Mouse (Mus musculus): ENCODE results near the gene Map6. TPM values are rescaled to one million over a fixed set of nuclear protein-coding genes. Genes with fewer than 3 reads are reported as not detected.

Gene Map6
- polyA plus RNA-seq, 1 experiment from 2014 or later, result 1.7 TPM

DNA sequence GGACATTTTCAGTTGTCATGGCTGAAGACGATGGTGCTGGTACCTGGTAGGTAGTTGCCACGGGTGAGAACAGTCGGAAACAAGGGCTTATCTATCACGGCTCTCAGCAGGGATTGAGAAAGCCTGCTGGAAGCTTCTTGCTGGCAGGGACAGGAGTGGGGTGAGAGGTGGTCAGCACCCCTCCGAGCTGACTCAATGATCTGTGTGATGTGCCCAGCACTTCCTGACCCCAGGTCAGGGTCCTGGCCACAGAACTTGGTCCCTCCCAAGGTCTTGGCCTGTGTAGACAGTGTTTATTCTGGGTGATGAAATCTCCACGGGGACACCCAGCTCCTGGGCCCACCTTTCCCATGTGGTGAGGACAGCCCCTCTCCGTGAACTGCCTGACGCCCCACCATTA is 38.4 kb upstream of the Map6 start:
- 69% methylated on average over 8 of the region's 8 CpGs for WGBS
- DNase-seq (ENCODE audit: low spot score) (no peak), ATAC-seq (replicated peaks; ENCODE audit: low FRiP score, low read depth) (no peak)
- H3K4me1 ChIP-seq (replicated peaks; ENCODE audit: insufficient read depth, low read length), result no peaks in the 10 kb centered on the region
- no peaks in the 10 kb centered on the region for H3K9me3 ChIP-seq (replicated peaks; ENCODE audit: low read length)
- no peaks in the 10 kb centered on the region for H3K27me3 ChIP-seq (ENCODE audit: insufficient read depth, low read length)
- H3K4me2 ChIP-seq (ENCODE audit: low read length), result no peak overlapping the region
- H3K9ac ChIP-seq (ENCODE audit: low read depth, low read length), result no peak overlapping the region
- no peaks in the 10 kb centered on the region for H3K36me3 ChIP-seq (ENCODE audit: insufficient read depth, low read length)
- TF ChIP-seq CTCF (IDR thresholded peaks at IDR 0.05; ENCODE audit: low read depth), result no peak
- no peak overlapping the region for H3K27ac ChIP-seq
- no peak overlapping the region for H3K4me3 ChIP-seq (replicated peaks; ENCODE audit: low read depth, low read length)

DNA sequence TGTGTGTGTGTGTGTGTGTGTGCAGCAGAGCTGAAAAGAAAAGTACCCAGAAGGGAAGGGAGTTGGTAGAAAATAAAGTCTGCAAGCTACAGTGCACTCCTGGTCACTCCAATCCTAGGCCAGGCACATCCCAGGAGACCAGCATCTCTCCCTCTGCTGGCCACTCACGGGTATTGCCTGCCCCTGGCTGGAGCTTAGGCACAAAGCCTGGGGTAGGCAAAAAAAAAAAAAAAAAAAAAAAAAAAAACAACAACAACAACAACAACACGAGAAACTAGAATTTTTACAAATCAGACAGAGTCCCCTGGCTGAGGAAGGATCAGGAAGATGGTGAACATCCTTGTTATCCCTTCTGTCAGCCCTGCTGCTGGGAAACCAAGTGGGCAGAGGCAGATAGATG is 37.8 kb upstream of the Map6 start:
- ATAC-seq (replicated peaks; ENCODE audit: low FRiP score, low read depth), result no peak
- no peak overlapping the region for H3K27ac ChIP-seq
- H3K4me2 ChIP-seq (ENCODE audit: low read length), result no peak overlapping the region
- H3K9me3 ChIP-seq (replicated peaks; ENCODE audit: low read length), result no peaks in the 10 kb centered on the region
- DNase-seq (ENCODE audit: low spot score), result peak; percentile 79
- H3K4me3 ChIP-seq (replicated peaks; ENCODE audit: low read depth, low read length), result no peak overlapping the region
- no peaks in the 10 kb centered on the region for H3K27me3 ChIP-seq (ENCODE audit: insufficient read depth, low read length)
- H3K4me1 ChIP-seq (replicated peaks; ENCODE audit: insufficient read depth, low read length), result no peaks in the 10 kb centered on the region
- H3K9ac ChIP-seq (ENCODE audit: low read depth, low read length), result no peak overlapping the region
- 13% methylated on average over 2 of the region's 2 CpGs for WGBS
- H3K36me3 ChIP-seq (ENCODE audit: insufficient read depth, low read length), result no peaks in the 10 kb centered on the region
- peak; percentile 75 for TF ChIP-seq CTCF (IDR thresholded peaks at IDR 0.05; ENCODE audit: low read depth)

DNA sequence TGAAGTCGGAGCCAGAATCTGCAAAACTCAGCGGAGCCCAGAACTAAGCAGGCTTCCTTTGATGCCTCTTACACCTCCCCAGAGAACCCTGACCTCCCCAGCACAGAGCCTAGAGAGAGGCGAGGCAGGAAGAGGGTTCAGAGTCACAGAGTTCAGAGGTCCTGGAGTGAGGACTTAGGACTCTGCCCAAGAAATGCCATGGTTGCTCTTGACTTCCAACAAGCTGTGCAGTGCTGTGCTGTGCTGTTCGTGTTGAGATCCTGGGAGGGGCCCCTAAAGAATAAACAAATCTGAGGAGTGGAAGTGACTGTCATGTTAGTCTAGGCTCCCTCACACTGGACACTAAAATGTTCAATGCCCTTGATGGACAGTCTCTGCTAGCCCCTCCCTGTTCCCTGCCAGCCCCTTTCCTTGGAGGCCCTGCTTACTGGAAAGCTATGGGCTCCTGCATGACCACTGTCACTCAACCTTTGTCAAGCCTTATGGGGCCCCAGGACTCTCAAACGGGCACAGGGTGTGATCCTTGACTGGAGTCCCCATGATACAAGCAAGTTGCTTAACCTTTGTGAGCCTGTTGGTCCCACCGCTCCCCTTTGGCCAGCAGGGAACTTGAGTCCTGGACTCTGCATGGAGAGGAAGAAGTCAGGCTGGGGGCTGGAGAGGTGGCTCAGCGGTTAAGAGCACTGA is 37.0 kb upstream of the Map6 start:
- no peak overlapping the region for H3K4me3 ChIP-seq (replicated peaks; ENCODE audit: low read depth, low read length)
- ATAC-seq (replicated peaks; ENCODE audit: low FRiP score, low read depth), result peak; percentile 72
- H3K9ac ChIP-seq (ENCODE audit: low read depth, low read length), result no peak overlapping the region
- peak overlapping the region; percentile 22; the same call in 1 of the 2 replicates for H3K27ac ChIP-seq
- H3K4me1 ChIP-seq (replicated peaks; ENCODE audit: insufficient read depth, low read length), result no peaks in the 10 kb centered on the region
- 57% methylated on average over 7 of the region's 7 CpGs for WGBS
- TF ChIP-seq CTCF (IDR thresholded peaks at IDR 0.05; ENCODE audit: low read depth), result no peak
- no peaks in the 10 kb centered on the region for H3K27me3 ChIP-seq (ENCODE audit: insufficient read depth, low read length)
- H3K9me3 ChIP-seq (replicated peaks; ENCODE audit: low read length), result no peaks in the 10 kb centered on the region
- no peak for DNase-seq (ENCODE audit: low spot score)
- H3K4me2 ChIP-seq (ENCODE audit: low read length), result no peak overlapping the region
- no peaks in the 10 kb centered on the region for H3K36me3 ChIP-seq (ENCODE audit: insufficient read depth, low read length)

DNA sequence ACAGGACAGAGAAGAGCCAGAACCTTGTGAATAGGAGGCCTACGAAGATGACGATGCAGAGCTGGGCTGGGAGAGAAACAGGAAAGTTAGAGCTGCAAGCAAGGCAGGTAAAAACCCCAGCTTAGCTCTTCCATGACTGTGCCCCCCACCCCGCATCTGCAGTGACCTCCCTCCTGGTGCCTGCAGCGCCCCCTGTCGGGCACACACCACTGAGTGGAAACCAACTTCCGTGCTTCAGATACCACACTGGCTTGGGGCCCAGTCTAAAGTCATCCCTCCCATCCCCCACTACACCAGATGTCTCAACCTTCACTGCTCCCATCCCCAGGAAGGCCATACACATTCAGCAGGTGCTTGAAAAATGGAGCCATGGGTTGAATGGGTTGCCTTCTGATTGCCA is 34.7 kb upstream of the Map6 start:
- Histone ChIP-seq H3K9me3 (replicated peaks; ENCODE audit: low read length) (no peaks in the 10 kb centered on the region), H3K4me1 (replicated peaks; ENCODE audit: insufficient read depth, low read length) (no peaks in the 10 kb centered on the region), H3K9ac (ENCODE audit: low read depth, low read length) (no peak overlapping the region), H3K36me3 (ENCODE audit: insufficient read depth, low read length) (no peaks in the 10 kb centered on the region), H3K27me3 (ENCODE audit: insufficient read depth, low read length) (no peaks in the 10 kb centered on the region), H3K27ac (no peak overlapping the region), H3K4me3 (replicated peaks; ENCODE audit: low read depth, low read length) (no peak overlapping the region), H3K4me2 (ENCODE audit: low read length) (no peak overlapping the region)
- no peak for DNase-seq (ENCODE audit: low spot score)
- TF ChIP-seq CTCF (IDR thresholded peaks at IDR 0.05; ENCODE audit: low read depth), result 0 out of 2 replicates have a peak, but pooled peaks have one; percentile 13
- WGBS, result 77% methylated on average over 6 of the region's 6 CpGs
- no peak for ATAC-seq (replicated peaks; ENCODE audit: low FRiP score, low read depth)

DNA sequence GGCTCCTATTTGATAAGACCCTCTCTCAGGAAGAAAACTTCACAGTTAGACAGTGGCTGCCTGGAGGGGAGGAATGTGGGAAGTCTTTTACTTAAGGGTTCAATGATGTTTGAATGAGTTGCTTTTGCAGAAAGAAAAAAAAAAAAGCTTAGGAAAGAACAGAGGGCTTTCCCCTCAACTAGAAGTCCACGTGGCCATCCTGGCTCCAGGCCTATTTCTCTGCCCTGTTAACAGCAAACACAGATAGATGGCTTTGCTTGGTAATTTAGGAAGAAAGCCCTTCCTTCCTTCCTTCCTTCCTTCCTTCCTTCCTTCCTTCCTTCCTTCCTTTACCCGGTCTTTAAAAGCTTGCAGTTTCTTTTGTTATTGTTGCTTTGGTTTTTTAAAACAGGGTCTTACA is 32.3 kb upstream of the Map6 start:
- ATAC-seq (replicated peaks; ENCODE audit: low FRiP score, low read depth) (no peak), DNase-seq (ENCODE audit: low spot score) (no peak)
- TF ChIP-seq CTCF (IDR thresholded peaks at IDR 0.05; ENCODE audit: low read depth), result no peak
- Histone ChIP-seq H3K4me1 (replicated peaks; ENCODE audit: insufficient read depth, low read length) (peaks cover 6% of the 10 kb centered on the region), H3K9ac (ENCODE audit: low read depth, low read length) (no peak overlapping the region), H3K4me3 (replicated peaks; ENCODE audit: low read depth, low read length) (no peak overlapping the region), H3K4me2 (ENCODE audit: low read length) (no peak overlapping the region), H3K27ac (no peak overlapping the region), H3K9me3 (replicated peaks; ENCODE audit: low read length) (no peaks in the 10 kb centered on the region), H3K27me3 (ENCODE audit: insufficient read depth, low read length) (no peaks in the 10 kb centered on the region), H3K36me3 (ENCODE audit: insufficient read depth, low read length) (no peaks in the 10 kb centered on the region)
- whole genome bisulfite sequencing, result 42% methylated on average over 2 of the region's 2 CpGs

DNA sequence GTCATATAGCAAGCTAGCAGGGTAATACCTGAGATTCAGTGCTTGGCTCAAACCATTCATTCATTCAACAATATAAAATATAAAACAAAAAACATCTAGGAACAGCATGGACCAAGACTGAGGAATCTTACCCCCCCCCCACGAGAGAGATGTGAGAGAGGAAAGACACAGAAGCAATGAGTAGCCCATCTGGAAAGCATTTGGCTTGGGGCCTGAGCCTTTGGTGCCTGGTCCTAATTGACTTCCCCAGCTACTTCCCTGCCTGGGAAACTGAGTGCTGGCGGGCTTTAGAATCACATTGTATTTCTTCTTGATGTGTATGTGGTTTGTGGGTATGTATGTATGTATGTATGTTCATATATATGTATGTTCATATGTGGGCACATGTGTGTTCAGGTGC is 31.6 kb upstream of the Map6 start:
- no peaks in the 10 kb centered on the region for H3K36me3 ChIP-seq (ENCODE audit: insufficient read depth, low read length)
- DNase-seq (ENCODE audit: low spot score), result no peak
- WGBS, result 63% methylated on average over 2 of the region's 2 CpGs

More for the DNA sequence above, 31.6 kb upstream of the Map6 start:
- ATAC-seq (replicated peaks; ENCODE audit: low FRiP score, low read depth), result no peak
- no peak for TF ChIP-seq CTCF (IDR thresholded peaks at IDR 0.05; ENCODE audit: low read depth)
- Histone ChIP-seq H3K4me2 (ENCODE audit: low read length) (no peak overlapping the region), H3K27me3 (ENCODE audit: insufficient read depth, low read length) (no peaks in the 10 kb centered on the region), H3K4me1 (replicated peaks; ENCODE audit: insufficient read depth, low read length) (peaks cover 6% of the 10 kb centered on the region), H3K27ac (no peak overlapping the region), H3K9ac (ENCODE audit: low read depth, low read length) (no peak overlapping the region), H3K9me3 (replicated peaks; ENCODE audit: low read length) (no peaks in the 10 kb centered on the region), H3K4me3 (replicated peaks; ENCODE audit: low read depth, low read length) (no peak overlapping the region)
